Mouse (Mus musculus) embryonic stem cell, embryonic (primary cell): ENCODE data around the gene Izumo2.
"Not testable (repeated sequence)": the region's sequence is repeated elsewhere in the genome, so short reads cannot be mapped to it uniquely, and the experiment has no call there.

ENCODE experiments used
- CTCF ChIA-PET, 4 experiments: fragments of 300-600 bp in 2 of 4; fragments of 350-600 bp in 2 of 4; sonication (Branson Sonifier 250); formaldehyde crosslinking; loops; one replicate each; lab custom pipeline; 2022; ENCODE audit warnings: inconsistent platforms in 2 of 4; lab: Charles Lee
- POLR2A ChIA-PET, 4 experiments: fragments of 300-600 bp in 2 of 4; fragments of 350-600 bp in 2 of 4; sonication (Branson Sonifier 250); formaldehyde crosslinking; loops; one replicate each; lab custom pipeline; 2022; ENCODE audit warnings: antibody characterized with exemption in 4 of 4, inconsistent platforms in 1 of 4; lab: Charles Lee

The Izumo2 gene

GRCm38 (mm10) chr7:44722058-44722457 lies 13.5 kb downstream of the Izumo2 start:
- CTCF ChIA-PET = interaction anchor here in 2 of 4 experiments (1.1 kb wide), 2 partner anchors 14 to 236 kb away, joined by 3 to 13 read pairs; partner anchors contain the start of gene Izumo2 (in 1 of the 2)

GRCm38 (mm10) chr7:44724316-44724715 lies 15.8 kb downstream of the Izumo2 start:
- ChIA-PET CTCF (interaction anchor here in 2 of 4 experiments (0.8 to 1.6 kb wide), 2 partner anchors 15 to 101 kb away, joined by 3 read pairs; no protein-coding TSS in a partner anchor), POLR2A (interaction anchor here in 2 of 4 experiments (0.5 to 1.2 kb wide), 8 partner anchors 15 to 1090 kb away, joined by 3 read pairs; partner anchors contain the start of genes Cyth2 (in 1 of the 2), Izumo2 (in 1 of the 2) and Rras (in 1 of the 2))

More at GRCm38 (mm10) chr7:44722058-44722457, 13.5 kb downstream of the Izumo2 start:
- POLR2A ChIA-PET = interaction anchor here in 3 of 4 experiments (1.3 to 2.0 kb wide), 4 partner anchors 13 to 95 kb away, joined by 3 to 7 read pairs (median 5); partner anchors contain the start of genes Izumo2 (in 2 of the 3), Il4i1 (in 1 of the 3) and Nup62 (in 1 of the 3)

- CTCF ChIA-PET = interaction anchor here in 1 of 4 experiments (0.6 kb wide), 1 partner anchor 96 kb away, joined by 3 read pairs; no protein-coding TSS in a partner anchor
- POLR2A ChIA-PET = interaction anchor here in 1 of 4 experiments (1.0 kb wide), 1 partner anchor 89 kb away, joined by 3 read pairs; the partner anchor contains the start of genes Atf5, Il4i1 and Nup62
Observed at GRCm38 (mm10) chr7:44726343-44726742, 17.8 kb downstream of the Izumo2 start.

GRCm38 (mm10) chr7:44727151-44727550 lies 18.6 kb downstream of the Izumo2 start:
- CTCF ChIA-PET = interaction anchor here in 2 of 4 experiments (0.6 to 0.8 kb wide), 4 partner anchors 18 to 194 kb away, joined by 3 to 4 read pairs (median 3); no protein-coding TSS in a partner anchor

GRCm38 (mm10) chr7:44728082-44728975 lies 19.8 kb downstream of the Izumo2 start:
- ChIA-PET CTCF (interaction anchor here in 2 of 4 experiments (0.6 to 1.5 kb wide), 4 partner anchors 7 to 195 kb away, joined by 3 to 4 read pairs (median 4); no protein-coding TSS in a partner anchor), POLR2A (interaction anchor here in 3 of 4 experiments (0.6 to 2.3 kb wide), 4 partner anchors 16 to 361 kb away, joined by 3 to 19 read pairs (median 8); partner anchors contain the start of gene Izumo2 (in 1 of the 3))

More at GRCm38 (mm10) chr7:44727151-44727550, 18.6 kb downstream of the Izumo2 start:
- POLR2A ChIA-PET = interaction anchor here in 3 of 4 experiments (0.5 to 2.3 kb wide), 5 partner anchors 8 to 342 kb away, joined by 3 to 7 read pairs (median 3); partner anchors contain the start of genes Atf5 (in 1 of the 3), Il4i1 (in 1 of the 3) and Nup62 (in 1 of the 3)

- CTCF ChIA-PET = no interaction called here
- POLR2A ChIA-PET = interaction anchor here in 1 of 4 experiments (1.1 to 2.4 kb wide), 2 partner anchors 11 to 13 kb away, joined by 3 to 7 read pairs; no protein-coding TSS in a partner anchor
Observed at GRCm38 (mm10) chr7:44733723-44734122, 25.2 kb downstream of the Izumo2 start.

GRCm38 (mm10) chr7:44741361-44741760 lies 32.8 kb downstream of the Izumo2 start:
- CTCF ChIA-PET = interaction anchor here in 2 of 4 experiments (0.6 to 1.0 kb wide), 2 partner anchors 53 to 211 kb away, joined by 3 read pairs; no protein-coding TSS in a partner anchor

GRCm38 (mm10) chr7:44744270-44744669 lies 35.7 kb downstream of the Izumo2 start:
- CTCF ChIA-PET = interaction anchor here (0.6 to 1.6 kb wide), 17 partner anchors 9 to 273 kb away, joined by 3 to 7 read pairs (median 4); partner anchors contain the start of genes Atf5 (in 1 of the 4), Il4i1 (in 1 of the 4), Nup62 (in 1 of the 4) and Rras (in 1 of the 4)
- POLR2A ChIA-PET = interaction anchor here (0.7 to 3.5 kb wide), 34 partner anchors 9 to 440 kb away, joined by 3 to 44 read pairs (median 5); partner anchors contain the start of genes Il4i1 (in 4 of the 4), Nup62 (in 4 of the 4), Atf5 (in 3 of the 4) and Izumo2 (in 2 of the 4)

More at GRCm38 (mm10) chr7:44741361-44741760, 32.8 kb downstream of the Izumo2 start:
- POLR2A ChIA-PET = interaction anchor here in 2 of 4 experiments (0.6 to 1.4 kb wide), 6 partner anchors 24 to 346 kb away, joined by 3 to 6 read pairs (median 3); partner anchors contain the start of gene Nup62 (in 1 of the 2)

GRCm38 (mm10) chr7:44745076-44745475 lies 36.5 kb downstream of the Izumo2 start:
- POLR2A ChIA-PET = interaction anchor here (0.6 to 3.5 kb wide), 48 partner anchors 8 to 1069 kb away, joined by 3 to 44 read pairs (median 5); partner anchors contain the start of genes Il4i1 (in 4 of the 4), Nup62 (in 4 of the 4), Atf5 (in 3 of the 4) and Ptov1 (in 3 of the 4)
- CTCF ChIA-PET = interaction anchor here (0.5 to 1.6 kb wide), 40 partner anchors 10 to 323 kb away, joined by 3 to 8 read pairs (median 4); partner anchors contain the start of genes Izumo2 (in 2 of the 4), Nup62 (in 2 of the 4), Ap2a1 (in 1 of the 4) and Atf5 (in 1 of the 4)

GRCm38 (mm10) chr7:44747115-44747514 lies 38.6 kb downstream of the Izumo2 start:
- CTCF ChIA-PET = no interaction called here
- POLR2A ChIA-PET = interaction anchor here in 3 of 4 experiments (0.6 to 3.5 kb wide), 8 partner anchors 38 to 77 kb away, joined by 3 to 44 read pairs (median 4); partner anchors contain the start of genes Atf5 (in 2 of the 3), Il4i1 (in 2 of the 3), Nup62 (in 2 of the 3) and Izumo2 (in 1 of the 3)

- ChIA-PET POLR2A (interaction anchor here in 3 of 4 experiments (0.6 to 2.5 kb wide), 39 partner anchors 9 to 1139 kb away, joined by 3 to 48 read pairs (median 4); partner anchors contain the start of genes Atf5 (in 3 of the 3), Il4i1 (in 3 of the 3), Nup62 (in 3 of the 3) and Tbc1d17 (in 3 of the 3)), CTCF (interaction anchor here in 2 of 4 experiments (0.9 to 1.5 kb wide), 5 partner anchors 74 to 319 kb away, joined by 3 to 4 read pairs (median 3); no protein-coding TSS in a partner anchor)
Observed at GRCm38 (mm10) chr7:44748101-44749044, 39.8 kb downstream of the Izumo2 start, which contains the start of gene Vrk3. Vrk3 (plus strand) TSS chr7:44748413.

GRCm38 (mm10) chr7:44750950-44751349 lies 42.4 kb downstream of the Izumo2 start, which contains the start of gene Zfp473:
Zfp473 (minus strand) TSS chr7:44751050.
- POLR2A ChIA-PET = interaction anchor here in 1 of 4 experiments (0.7 to 1.8 kb wide), 4 partner anchors 65 to 236 kb away, joined by 3 to 4 read pairs (median 3); partner anchors contain the start of genes Il4i1, Nup62 and Prmt1
- CTCF ChIA-PET = not testable (repeated sequence)

GRCm38 (mm10) chr7:44757164-44757563 lies 48.6 kb downstream of the Izumo2 start:
- ChIA-PET POLR2A (interaction anchor here in 2 of 4 experiments (0.9 to 2.1 kb wide), 7 partner anchors 9 to 113 kb away, joined by 3 to 8 read pairs (median 3); partner anchors contain the start of genes Atf5 (in 1 of the 2), Il4i1 (in 1 of the 2), Nup62 (in 1 of the 2) and Ptov1 (in 1 of the 2)), CTCF (interaction anchor here in 1 of 4 experiments (1.5 kb wide), 1 partner anchor 12 kb away, joined by 4 read pairs; no protein-coding TSS in a partner anchor)

GRCm38 (mm10) chr7:44760366-44760765 lies 51.8 kb downstream of the Izumo2 start:
- ChIA-PET CTCF (no interaction called here), POLR2A (interaction anchor here in 2 of 4 experiments (0.5 to 1.0 kb wide), 3 partner anchors 59 to 456 kb away, joined by 3 to 4 read pairs (median 3); no protein-coding TSS in a partner anchor)

GRCm38 (mm10) chr7:44768129-44768528 lies 59.6 kb downstream of the Izumo2 start:
- POLR2A ChIA-PET = interaction anchor here in 2 of 4 experiments (0.9 to 2.8 kb wide), 3 partner anchors 48 to 51 kb away, joined by 3 to 11 read pairs (median 4); partner anchors contain the start of genes Il4i1 (in 2 of the 2), Nup62 (in 2 of the 2) and Atf5 (in 1 of the 2)
- CTCF ChIA-PET = no interaction called here
